Mouse (Mus musculus): ENCODE measurements at regions not wholly inside any gene's neighbourhood (a gene's known extent, or its start where the extent isn't known, plus 50 kb on each side); places are given as distances from the start of the nearest gene placed in this dataset.

GRCm38 (mm10) chr7:39596403-39596802 is 78.8 kb downstream of the Zfp619 start:
- in situ Hi-C loops (cut with MboI, MseI): no loop called here

GRCm38 (mm10) chr7:39613767-39614166 is 96.2 kb downstream of the Zfp619 start:
- in situ Hi-C loops (cut with MboI, MseI): no loop called here

GRCm38 (mm10) chr7:39615092-39615491 is 97.5 kb downstream of the Zfp619 start:
- in situ Hi-C loops (cut with MboI, MseI): no loop called here

- in situ Hi-C loops (cut with MboI, MseI): no loop called here
Measured at GRCm38 (mm10) chr7:39621796-39622195, 104.2 kb downstream of the Zfp619 start.

GRCm38 (mm10) chr7:39632836-39633235 is 115.3 kb downstream of the Zfp619 start:
- in situ Hi-C loops (cut with MboI, MseI): no loop called here

- in situ Hi-C loops (cut with MboI, MseI): no loop called here
Measured at GRCm38 (mm10) chr7:39642333-39642732, 124.8 kb downstream of the Zfp619 start.

GRCm38 (mm10) chr7:39643323-39643722 is 125.8 kb downstream of the Zfp619 start:
- in situ Hi-C loops (cut with MboI, MseI): no loop called here

- in situ Hi-C loops (cut with MboI, MseI): loop anchor here (10.0 to 25.0 kb wide), 4 partner anchors 1638 to 1937 kb away; partner anchors contain the start of genes 2610021A01Rik, AW146154, Gm20449 and Uri1
Measured at GRCm38 (mm10) chr7:39650483-39651102, 133.0 kb downstream of the Zfp619 start.

GRCm38 (mm10) chr7:39654563-39655286 is 137.2 kb downstream of the Zfp619 start:
- in situ Hi-C loops (cut with MboI, MseI): loop anchor here (10.0 to 25.0 kb wide), 4 partner anchors 1642 to 1933 kb away; partner anchors contain the start of genes 2610021A01Rik, AW146154, Gm20449 and Uri1

- in situ Hi-C loops (cut with MboI, MseI): loop anchor here (10.0 to 25.0 kb wide), 4 partner anchors 1643 to 1932 kb away; partner anchors contain the start of genes 2610021A01Rik, AW146154, Gm20449 and Uri1
Measured at GRCm38 (mm10) chr7:39655287-39655652, 137.7 kb downstream of the Zfp619 start.

GRCm38 (mm10) chr7:39655709-39656397 is 138.3 kb downstream of the Zfp619 start:
- in situ Hi-C loops (cut with MboI, MseI): loop anchor here (10.0 to 25.0 kb wide), 4 partner anchors 1644 to 1931 kb away; partner anchors contain the start of genes 2610021A01Rik, AW146154, Gm20449 and Uri1

- in situ Hi-C loops (cut with MboI, MseI): loop anchor here (10.0 to 25.0 kb wide), 4 partner anchors 1647 to 1928 kb away; partner anchors contain the start of genes 2610021A01Rik, AW146154, Gm20449 and Uri1
Measured at GRCm38 (mm10) chr7:39659597-39659996, 142.0 kb downstream of the Zfp619 start.

- in situ Hi-C loops (cut with MboI, MseI): no loop called here
Measured at GRCm38 (mm10) chr7:39675124-39675846, 157.7 kb downstream of the Zfp619 start.

GRCm38 (mm10) chr7:39675847-39676238 is 158.3 kb downstream of the Zfp619 start:
- in situ Hi-C loops (cut with MboI, MseI): no loop called here

- in situ Hi-C loops (cut with MboI, MseI): no loop called here
Measured at GRCm38 (mm10) chr7:39680411-39680810, 162.8 kb downstream of the Zfp619 start.

- in situ Hi-C loops (cut with MboI, MseI): no loop called here
Measured at GRCm38 (mm10) chr7:39696589-39696988, 179.0 kb downstream of the Zfp619 start.

GRCm38 (mm10) chr7:39701506-39701905 is 183.9 kb downstream of the Zfp619 start:
- in situ Hi-C loops (cut with MboI, MseI): no loop called here

- in situ Hi-C loops (cut with MboI, MseI): no loop called here
Measured at GRCm38 (mm10) chr7:39705118-39706095, 187.8 kb downstream of the Zfp619 start.

- in situ Hi-C loops (cut with MboI, MseI): no loop called here
Measured at GRCm38 (mm10) chr7:39706606-39707005, 189.0 kb downstream of the Zfp619 start.

Measured in regulatory T cell (primary cell).